Mouse (Mus musculus) ES-E14 (cell line): ENCODE data around the gene Mrpl33.

Source experiments
- CHD2 ChIP-seq: IDR thresholded peaks from 2 replicates; pipeline ENCODE4 v1.6.1; 2014; ENCODE audit warnings: mild to moderate bottlenecking, low read depth, low read length, inconsistent platforms
- MAFK ChIP-seq: IDR thresholded peaks from 2 replicates; pipeline ENCODE4 v1.6.1; 2014; ENCODE audit warnings: mild to moderate bottlenecking, low read depth, low read length, inconsistent platforms; ENCODE audit not compliant: insufficient read depth
- ZC3H11A ChIP-seq: IDR thresholded peaks from 2 replicates; pipeline ENCODE4 v1.6.1; 2012; ENCODE audit warnings: low read depth, mild to moderate bottlenecking, inconsistent platforms, low read length, borderline replicate concordance
- ZNF384 ChIP-seq: IDR thresholded peaks from 2 replicates; pipeline ENCODE4 v1.6.1; 2012; ENCODE audit warnings: low read depth, low read length, inconsistent platforms

DNA sequence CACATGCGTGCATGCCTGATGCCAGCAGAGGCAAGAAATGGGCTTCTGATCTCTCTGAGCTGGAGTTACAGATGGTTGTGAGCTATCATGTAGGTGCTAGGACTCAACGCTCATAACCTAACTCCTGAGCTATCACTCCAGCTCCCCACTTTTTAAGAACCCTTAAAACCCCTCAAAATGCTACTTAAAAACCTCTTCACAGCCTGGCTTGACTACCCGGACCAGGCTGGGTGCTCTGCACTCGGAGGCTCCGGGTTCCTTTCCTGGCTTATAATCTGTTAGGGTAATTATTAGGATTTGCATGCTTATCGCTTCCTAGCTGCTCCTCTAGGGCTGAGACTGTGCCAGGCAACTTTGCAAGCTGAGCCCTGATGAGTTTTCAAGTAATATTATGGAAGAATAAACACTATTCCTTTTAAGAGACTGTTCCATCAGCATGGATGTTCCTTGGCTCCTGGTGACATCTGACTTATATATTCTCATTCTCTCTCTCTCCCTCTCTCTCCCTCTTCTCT, 752 bp downstream of the Mrpl33 start:
- no peak for TF ChIP-seq MAFK
- no peak for TF ChIP-seq ZC3H11A
- no peak for TF ChIP-seq ZNF384
- no peak for TF ChIP-seq CHD2
